Mouse (Mus musculus): ENCODE measurements around the gene Ggcx. TPM values are rescaled to one million over a fixed set of nuclear protein-coding genes. Genes with fewer than 3 reads are reported as not detected.
"Not testable (repeated sequence)": the region's sequence is repeated elsewhere in the genome, so short reads cannot be mapped to it uniquely, and the experiment has no call there.

Gene Ggcx
- polyA plus RNA-seq, 1 experiment = 17.5 TPM

DNA sequence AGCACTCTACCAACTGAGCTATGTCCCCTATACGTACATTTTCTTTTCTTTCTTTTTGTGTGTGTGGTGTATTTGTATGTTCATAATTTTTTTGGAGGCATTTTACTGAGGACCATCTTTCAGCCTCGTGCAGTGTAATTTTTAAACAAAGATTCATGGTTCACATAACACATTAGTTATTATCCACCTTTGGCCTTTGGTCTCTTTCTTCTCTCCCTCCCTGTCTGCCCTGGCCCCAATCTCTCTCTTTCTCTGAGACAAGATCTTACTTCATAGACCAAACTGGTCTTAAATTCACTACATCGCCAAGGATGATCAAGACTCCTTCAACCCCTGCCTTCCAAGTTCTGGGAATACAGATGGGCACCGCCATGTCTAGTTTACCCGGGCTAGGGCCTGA is 62.7 kb downstream of the Ggcx start:
- H3K27me3 ChIP-seq (ENCODE audit: control insufficient read depth, insufficient read depth, insufficient read length) = no peaks in the 10 kb centered on the region
- H3K4me2 ChIP-seq (ENCODE audit: low read depth) = no peak overlapping the region
- TF ChIP-seq CEBPB (IDR thresholded peaks at IDR 0.05; ENCODE audit: insufficient read depth, poor library complexity, severe bottlenecking) = no peak
- no peak for TF ChIP-seq MAX (IDR thresholded peaks at IDR 0.05; ENCODE audit: low read depth)
- no peak for TF ChIP-seq POLR2AphosphoS2 (IDR thresholded peaks at IDR 0.05; ENCODE audit: insufficient read length, low read depth)
- no peak for TF ChIP-seq MYOD1 (IDR thresholded peaks at IDR 0.05; ENCODE audit: control insufficient read depth in 1 of 3, insufficient read length in 2 of 3, low read depth in 2 of 3)
- TF ChIP-seq TCF12 (IDR thresholded peaks at IDR 0.05; ENCODE audit: insufficient read depth, poor library complexity, severe bottlenecking) = no peak
- TF ChIP-seq POLR2A (IDR thresholded peaks at IDR 0.05; ENCODE audit: insufficient read length, low read depth) = no peak
- no peak for TF ChIP-seq MYOG (IDR thresholded peaks at IDR 0.05; ENCODE audit: control insufficient read depth in 1 of 3, insufficient read depth in 1 of 3, insufficient read length in 2 of 3, low read depth in 2 of 3)
- no peak for TF ChIP-seq SRF (IDR thresholded peaks at IDR 0.05; ENCODE audit: control insufficient read depth, insufficient read length, low read depth)
- no peak for TF ChIP-seq E2F4 (IDR thresholded peaks at IDR 0.05; ENCODE audit: insufficient read depth)
- no peak for TF ChIP-seq USF1 (IDR thresholded peaks at IDR 0.05; ENCODE audit: low read depth)
- no peak for TF ChIP-seq TCF3 (IDR thresholded peaks at IDR 0.05; ENCODE audit: insufficient read length, low read depth)
- TF ChIP-seq REST (IDR thresholded peaks at IDR 0.05; ENCODE audit: insufficient read depth, insufficient read length) = no peak
- H3K4me3 ChIP-seq = no peak overlapping the region
- H3K36me3 ChIP-seq (ENCODE audit: control insufficient read depth, insufficient read depth) = no peaks in the 10 kb centered on the region
- no peaks in the 10 kb centered on the region for H3K79me2 ChIP-seq (ENCODE audit: control insufficient read depth, insufficient read depth)
- H3ac ChIP-seq (ENCODE audit: control insufficient read depth, insufficient read length) = no peak overlapping the region

DNA sequence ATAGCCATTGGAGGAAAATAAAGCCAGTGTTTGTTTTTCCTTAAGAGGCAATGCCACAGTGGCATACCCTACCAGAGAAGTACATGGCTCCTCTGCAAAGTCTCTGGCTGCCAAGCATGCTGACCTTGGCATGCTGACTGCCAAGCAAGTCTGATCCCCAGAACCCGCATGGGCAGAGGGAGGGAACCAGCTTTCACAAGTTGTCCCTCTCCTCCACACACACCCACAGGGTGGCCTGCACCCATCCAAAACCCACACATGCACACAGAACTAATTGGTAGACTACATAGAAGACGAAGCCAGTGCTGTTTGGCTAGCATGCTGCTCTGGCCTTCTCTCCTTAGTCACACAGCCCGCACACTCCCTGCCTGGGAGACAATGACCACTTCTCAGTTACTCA is 63.5 kb downstream of the Ggcx start:
- Histone ChIP-seq H3K4me2 (ENCODE audit: low read depth) (no peak overlapping the region), H3K27me3 (ENCODE audit: control insufficient read depth, insufficient read depth, insufficient read length) (no peaks in the 10 kb centered on the region), H3K36me3 (ENCODE audit: control insufficient read depth, insufficient read depth) (no peaks in the 10 kb centered on the region), H3ac (ENCODE audit: control insufficient read depth, insufficient read length) (no peak overlapping the region), H3K4me3 (no peak overlapping the region), H3K79me2 (ENCODE audit: control insufficient read depth, insufficient read depth) (no peaks in the 10 kb centered on the region)
- TF ChIP-seq MAX (IDR thresholded peaks at IDR 0.05; ENCODE audit: low read depth) = no peak
- no peak for TF ChIP-seq POLR2A (IDR thresholded peaks at IDR 0.05; ENCODE audit: insufficient read length, low read depth)
- no peak for TF ChIP-seq POLR2AphosphoS2 (IDR thresholded peaks at IDR 0.05; ENCODE audit: insufficient read length, low read depth)
- TF ChIP-seq MYOD1 (IDR thresholded peaks at IDR 0.05; ENCODE audit: control insufficient read depth in 1 of 3, insufficient read length in 2 of 3, low read depth in 2 of 3) = no peak
- no peak for TF ChIP-seq REST (IDR thresholded peaks at IDR 0.05; ENCODE audit: insufficient read depth, insufficient read length)
- no peak for TF ChIP-seq TCF3 (IDR thresholded peaks at IDR 0.05; ENCODE audit: insufficient read length, low read depth)

DNA sequence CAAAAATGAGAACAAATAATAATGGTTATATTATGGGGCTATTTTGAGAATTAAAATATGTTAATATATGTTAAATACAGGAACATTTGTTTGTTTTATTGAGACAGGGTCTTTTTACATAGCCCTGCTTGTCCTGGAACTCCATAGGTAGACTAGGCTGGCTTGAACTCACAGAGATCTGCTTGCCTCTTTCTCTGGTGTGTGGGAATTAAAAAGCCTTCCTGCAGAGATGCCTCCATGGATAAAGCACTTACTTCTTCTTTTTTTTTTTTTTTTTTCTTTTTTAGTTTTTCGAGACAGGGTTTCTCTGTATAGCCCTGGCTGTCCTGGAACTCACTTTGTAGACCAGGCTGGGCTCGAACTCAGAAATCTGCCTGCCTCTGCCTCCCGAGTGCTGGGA is 64.6 kb downstream of the Ggcx start:
- H3K79me2 ChIP-seq (ENCODE audit: control insufficient read depth, insufficient read depth); H3K4me3 ChIP-seq; H3K36me3 ChIP-seq (ENCODE audit: control insufficient read depth, insufficient read depth); H3ac ChIP-seq (ENCODE audit: control insufficient read depth, insufficient read length); H3K4me2 ChIP-seq (ENCODE audit: low read depth); H3K27me3 ChIP-seq (ENCODE audit: control insufficient read depth, insufficient read depth, insufficient read length): not testable (repeated sequence)

DNA sequence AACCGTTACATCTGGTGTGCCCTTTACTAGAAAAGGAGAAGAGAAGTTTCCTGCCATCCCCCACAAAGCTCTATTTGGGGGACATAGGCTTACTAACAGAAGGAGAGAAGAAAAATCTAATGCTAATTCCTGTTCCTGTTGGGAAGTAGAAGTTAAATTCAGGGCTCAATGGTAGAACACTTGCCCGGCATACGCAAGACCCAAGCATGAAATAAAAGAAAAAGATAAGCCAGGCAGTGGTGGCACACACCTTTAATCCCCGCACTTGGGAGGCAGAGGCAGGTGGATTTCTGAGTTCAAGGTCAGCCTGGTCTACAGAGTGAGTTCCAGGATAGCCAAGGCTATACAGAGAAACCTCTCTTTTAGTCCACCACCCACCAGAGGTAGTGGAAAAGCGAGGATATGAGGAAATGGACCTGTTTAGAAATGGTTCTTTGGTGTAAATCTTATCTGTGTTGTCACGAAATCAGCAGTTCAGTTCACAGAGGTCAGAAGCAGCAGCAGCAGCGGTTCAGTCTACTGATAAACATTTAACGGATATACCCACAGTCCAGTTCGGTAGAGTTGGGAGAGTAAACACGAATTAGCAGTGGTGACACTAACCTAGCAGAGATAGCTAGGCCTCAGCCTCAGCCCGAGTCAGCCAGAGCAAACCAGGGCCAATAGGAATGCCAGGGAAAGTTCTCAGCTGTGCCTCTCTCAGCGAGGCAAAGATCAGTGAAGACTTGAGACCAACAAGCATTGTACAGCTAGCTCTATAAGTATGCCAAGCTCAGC is 65.7 kb downstream of the Ggcx start:
- no peak overlapping the region for H3ac ChIP-seq (ENCODE audit: control insufficient read depth, insufficient read length)
- H3K79me2 ChIP-seq (ENCODE audit: control insufficient read depth, insufficient read depth) = no peaks in the 10 kb centered on the region
- no peak overlapping the region for H3K4me2 ChIP-seq (ENCODE audit: low read depth)
- no peaks in the 10 kb centered on the region for H3K27me3 ChIP-seq (ENCODE audit: control insufficient read depth, insufficient read depth, insufficient read length)
- TF ChIP-seq USF1 (IDR thresholded peaks at IDR 0.05; ENCODE audit: low read depth) = no peak
- TF ChIP-seq REST (IDR thresholded peaks at IDR 0.05; ENCODE audit: insufficient read depth, insufficient read length) = no peak
- TF ChIP-seq POLR2A (IDR thresholded peaks at IDR 0.05; ENCODE audit: insufficient read length, low read depth) = no peak
- no peak for TF ChIP-seq E2F4 (IDR thresholded peaks at IDR 0.05; ENCODE audit: insufficient read depth)
- TF ChIP-seq POLR2AphosphoS2 (IDR thresholded peaks at IDR 0.05; ENCODE audit: insufficient read length, low read depth) = no peak
- no peak for TF ChIP-seq MYOG (IDR thresholded peaks at IDR 0.05; ENCODE audit: control insufficient read depth in 1 of 3, insufficient read depth in 1 of 3, insufficient read length in 2 of 3, low read depth in 2 of 3)
- no peak for TF ChIP-seq MAX (IDR thresholded peaks at IDR 0.05; ENCODE audit: low read depth)
- TF ChIP-seq CEBPB (IDR thresholded peaks at IDR 0.05; ENCODE audit: insufficient read depth, poor library complexity, severe bottlenecking) = no peak
- TF ChIP-seq TCF12 (IDR thresholded peaks at IDR 0.05; ENCODE audit: insufficient read depth, poor library complexity, severe bottlenecking) = no peak
- TF ChIP-seq MYOD1 (IDR thresholded peaks at IDR 0.05; ENCODE audit: control insufficient read depth in 1 of 3, insufficient read length in 2 of 3, low read depth in 2 of 3) = no peak
- TF ChIP-seq SRF (IDR thresholded peaks at IDR 0.05; ENCODE audit: control insufficient read depth, insufficient read length, low read depth) = no peak
- no peak for TF ChIP-seq TCF3 (IDR thresholded peaks at IDR 0.05; ENCODE audit: insufficient read length, low read depth)
- H3K36me3 ChIP-seq (ENCODE audit: control insufficient read depth, insufficient read depth) = no peaks in the 10 kb centered on the region
- H3K4me3 ChIP-seq = no peak overlapping the region

DNA sequence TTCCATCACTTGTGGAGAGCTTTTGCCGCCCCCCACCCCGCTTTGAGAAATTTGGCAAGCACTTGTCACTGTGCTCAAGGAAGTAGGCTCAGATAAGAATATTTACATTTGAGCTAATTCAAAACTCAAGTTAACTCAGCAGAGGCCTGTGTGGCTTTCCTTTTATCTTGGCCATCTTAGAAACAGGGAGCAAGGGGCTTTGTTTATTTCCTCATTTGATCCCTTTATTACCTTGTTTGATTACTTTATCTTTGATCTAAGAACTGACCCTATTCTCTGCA is 66.3 kb downstream of the Ggcx start:
- Histone ChIP-seq H3K27me3 (ENCODE audit: control insufficient read depth, insufficient read depth, insufficient read length) (no peaks in the 10 kb centered on the region), H3K4me3 (no peak overlapping the region), H3K4me2 (ENCODE audit: low read depth) (no peak overlapping the region), H3K79me2 (ENCODE audit: control insufficient read depth, insufficient read depth) (no peaks in the 10 kb centered on the region), H3ac (ENCODE audit: control insufficient read depth, insufficient read length) (no peak overlapping the region), H3K36me3 (ENCODE audit: control insufficient read depth, insufficient read depth) (no peaks in the 10 kb centered on the region)
- TF ChIP-seq POLR2AphosphoS2 (IDR thresholded peaks at IDR 0.05; ENCODE audit: insufficient read length, low read depth) (no peak), MYOG (IDR thresholded peaks at IDR 0.05; ENCODE audit: control insufficient read depth in 1 of 3, insufficient read depth in 1 of 3, insufficient read length in 2 of 3, low read depth in 2 of 3) (no peak), E2F4 (IDR thresholded peaks at IDR 0.05; ENCODE audit: insufficient read depth) (no peak)

Other genes with a start within 250 kb of the Ggcx start
- gene Atoh8, start 178.7 kb upstream of the Ggcx start, polyA plus RNA-seq (2012; fragmentation: generic; extraction: Trizol) = 2.1 TPM
- gene Sftpb, start 109.7 kb upstream of the Ggcx start, polyA plus RNA-seq (2012; fragmentation: generic; extraction: Trizol) = not detected
- 55.4 TPM for gene Usp39, start 69.1 kb upstream of the Ggcx start, polyA plus RNA-seq (2012; fragmentation: generic; extraction: Trizol)
- 8.0 TPM for gene 0610030E20Rik, start 67.0 kb upstream of the Ggcx start, polyA plus RNA-seq (2012; fragmentation: generic; extraction: Trizol)
- gene Tmem150a, start 58.9 kb upstream of the Ggcx start, polyA plus RNA-seq (2012; fragmentation: generic; extraction: Trizol) = 26.7 TPM
- 169 TPM for gene Rnf181, start 47.4 kb upstream of the Ggcx start, polyA plus RNA-seq (2012; fragmentation: generic; extraction: Trizol)
- 544 TPM for gene Vamp5, start 33.8 kb upstream of the Ggcx start, polyA plus RNA-seq (2012; fragmentation: generic; extraction: Trizol)
- 107 TPM for gene Vamp8, start 23.6 kb upstream of the Ggcx start, polyA plus RNA-seq (2012; fragmentation: generic; extraction: Trizol)
- 142 TPM for gene Mat2a, start 25.2 kb downstream of the Ggcx start, polyA plus RNA-seq (2012; fragmentation: generic; extraction: Trizol)
- 1.1 TPM for gene Sh2d6, start 107.4 kb downstream of the Ggcx start, polyA plus RNA-seq (2012; fragmentation: generic; extraction: Trizol)
- gene Capg, start 130.1 kb downstream of the Ggcx start, polyA plus RNA-seq (2012; fragmentation: generic; extraction: Trizol) = 394 TPM
- gene Elmod3, start 184.1 kb downstream of the Ggcx start, polyA plus RNA-seq (2012; fragmentation: generic; extraction: Trizol) = 6.4 TPM
- 14.9 TPM for gene Retsat, start 184.2 kb downstream of the Ggcx start, polyA plus RNA-seq (2012; fragmentation: generic; extraction: Trizol)
- 16.3 TPM for gene Tgoln1, start 202.7 kb downstream of the Ggcx start, polyA plus RNA-seq (2012; fragmentation: generic; extraction: Trizol)

Measured in myocyte (in vitro differentiated cells).